Mouse (Mus musculus) heart, postnatal 36 days (tissue): ENCODE results near the gene Sprr2a3. TPM values are rescaled to one million over a fixed set of nuclear protein-coding genes. Genes with fewer than 3 reads are reported as not detected.
"Not testable (repeated sequence)": the region's sequence is repeated elsewhere in the genome, so short reads cannot be mapped to it uniquely, and the experiment has no call there.

Experiments
- DNase-seq, 2 experiments: peaks; one replicate each; pipeline ENCODE4 v3.0.0; 2021 to 2022
- intact Hi-C: fragments of 180-260 bp; cut with DNase I; formaldehyde crosslinking; loops from one replicate; pipeline ENCODE4 v1.15.1; 2025
- total RNA-seq, 2 experiments: library from RNA; stranded (reverse); gene quantifications; 2 replicates each; pipeline ENCODE4 v1.2.3; 2021

Gene Sprr2a3
- not detected for total RNA-seq

GRCm38 (mm10) chr3:92285101-92285500 is at the start of gene Sprr2a3:
Gene Sprr2a3 (plus strand): TSS chr3:92285417.
- intact Hi-C loops, DNase-seq: not testable (repeated sequence)

- intact Hi-C loops, DNase-seq: not testable (repeated sequence)
These were observed 48.6 kb upstream of the Sprr2a3 start for GRCm38 (mm10) chr3:92236463-92237189.

GRCm38 (mm10) chr3:92238736-92239135 is 46.5 kb upstream of the Sprr2a3 start:
- intact Hi-C loops, DNase-seq: not testable (repeated sequence)

- intact Hi-C loops = not testable (repeated sequence)
These were observed 46.0 kb upstream of the Sprr2a3 start for GRCm38 (mm10) chr3:92239197-92239596.

GRCm38 (mm10) chr3:92244833-92245232 is 40.4 kb upstream of the Sprr2a3 start:
- DNase-seq, intact Hi-C loops: not testable (repeated sequence)

More at GRCm38 (mm10) chr3:92239197-92239596, 46.0 kb upstream of the Sprr2a3 start:
- DNase-seq = not testable (repeated sequence)

GRCm38 (mm10) chr3:92246245-92246644 is 39.0 kb upstream of the Sprr2a3 start:
- intact Hi-C loops, DNase-seq: not testable (repeated sequence)

GRCm38 (mm10) chr3:92248494-92248893 is 36.7 kb upstream of the Sprr2a3 start:
- intact Hi-C loops, DNase-seq: not testable (repeated sequence)

GRCm38 (mm10) chr3:92250450-92250849 is 34.8 kb upstream of the Sprr2a3 start:
- DNase-seq, intact Hi-C loops: not testable (repeated sequence)

GRCm38 (mm10) chr3:92253860-92254259 is 31.4 kb upstream of the Sprr2a3 start:
- DNase-seq, intact Hi-C loops: not testable (repeated sequence)

GRCm38 (mm10) chr3:92258526-92258925 is 26.7 kb upstream of the Sprr2a3 start:
- intact Hi-C loops, DNase-seq: not testable (repeated sequence)

- DNase-seq, intact Hi-C loops: not testable (repeated sequence)
These were observed 21.8 kb upstream of the Sprr2a3 start for GRCm38 (mm10) chr3:92263462-92263861.

GRCm38 (mm10) chr3:92271414-92271985 is 13.7 kb upstream of the Sprr2a3 start:
- DNase-seq, intact Hi-C loops: not testable (repeated sequence)

- DNase-seq, intact Hi-C loops: not testable (repeated sequence)
These were observed 11.7 kb upstream of the Sprr2a3 start for GRCm38 (mm10) chr3:92273504-92273903.

GRCm38 (mm10) chr3:92274018-92274417 is 11.2 kb upstream of the Sprr2a3 start:
- intact Hi-C loops = not testable (repeated sequence)

GRCm38 (mm10) chr3:92279663-92280062 is 5.6 kb upstream of the Sprr2a3 start:
- intact Hi-C loops, DNase-seq: not testable (repeated sequence)

More at GRCm38 (mm10) chr3:92274018-92274417, 11.2 kb upstream of the Sprr2a3 start:
- not testable (repeated sequence) for DNase-seq

GRCm38 (mm10) chr3:92280963-92281606 is 4.1 kb upstream of the Sprr2a3 start:
- intact Hi-C loops, DNase-seq: not testable (repeated sequence)

- intact Hi-C loops, DNase-seq: not testable (repeated sequence)
These were observed 3.3 kb downstream of the Sprr2a3 start for GRCm38 (mm10) chr3:92288489-92288888.

GRCm38 (mm10) chr3:92307406-92307805 is 22.2 kb downstream of the Sprr2a3 start:
- intact Hi-C loops = no loop called here
- DNase-seq = no peak

- intact Hi-C loops = no loop called here
- no peak for DNase-seq
These were observed 31.1 kb downstream of the Sprr2a3 start, which contains the start of gene Sprr2b for GRCm38 (mm10) chr3:92316320-92316719. Gene Sprr2b (plus strand): TSS chr3:92316620.

GRCm38 (mm10) chr3:92317384-92317783 is 32.2 kb downstream of the Sprr2a3 start:
- intact Hi-C loops = no loop called here
- DNase-seq = no peak

- no peak for DNase-seq
- intact Hi-C loops = no loop called here
These were observed 51.1 kb downstream of the Sprr2a3 start for GRCm38 (mm10) chr3:92336278-92336677.
